Mouse (Mus musculus) E14TG2a.4 (cell line): ENCODE measurements around the gene Sec31b.

Experiments
- CTCF ChIP-seq: conservative IDR thresholded peaks from 2 replicates; pipeline ENCODE4 v1.5.1; 2014; ENCODE audit warnings: low read length
- NANOG ChIP-seq: IDR thresholded peaks from 2 replicates; pipeline ENCODE4 v1.6.1; 2014; ENCODE audit warnings: borderline replicate concordance, low read length, mixed read lengths

GRCm38 (mm10) chr19:44501925-44502324 is 43.7 kb downstream of the Sec31b start:
- no peak for TF ChIP-seq CTCF
- no peak for TF ChIP-seq NANOG
